Mouse (Mus musculus): ENCODE measurements around the gene Arhgap20. TPM values are rescaled to one million over a fixed set of nuclear protein-coding genes. Genes with fewer than 3 reads are reported as not detected.

Gene Arhgap20
- polyA plus RNA-seq, 1 experiment: not detected

GRCm38 (mm10) chr9:51787380-51787779 lies 22.2 kb downstream of the Arhgap20 start:
- Histone ChIP-seq H3K4me1 (ENCODE audit: control insufficient read depth) (no peaks in the 10 kb centered on the region), H3K4me3 (replicated peaks) (no peak overlapping the region), H3K27me3 (ENCODE audit: control insufficient read depth) (no peaks in the 10 kb centered on the region), H3K9me3 (ENCODE audit: control insufficient read depth, low read length) (no peaks in the 10 kb centered on the region), H3K36me3 (ENCODE audit: control insufficient read depth) (no peaks in the 10 kb centered on the region)
- TF ChIP-seq TAL1 (IDR thresholded peaks at IDR 0.05; ENCODE audit: low read length) (no peak), GATA1 (IDR thresholded peaks at IDR 0.05; ENCODE audit: low read length) (no peak)

DNA sequence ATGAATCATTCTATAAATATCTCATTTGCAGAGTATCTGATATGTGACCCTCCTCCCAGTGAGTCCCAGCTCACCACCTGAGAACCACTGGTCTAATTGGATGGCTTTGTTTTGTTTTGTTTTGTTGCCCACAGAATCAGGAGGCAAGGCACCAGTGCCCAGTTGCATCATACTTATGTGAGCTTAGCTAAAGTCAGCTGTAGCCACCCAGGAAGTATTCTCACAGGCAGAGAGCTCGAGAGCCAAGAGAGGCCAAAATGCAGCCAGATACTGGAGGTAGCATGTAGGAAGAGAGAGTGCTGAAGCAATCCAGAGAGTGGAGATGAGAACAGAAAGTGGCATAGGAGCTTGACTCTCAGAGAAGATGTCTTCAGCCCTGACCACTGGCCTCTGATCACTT lies 23.3 kb downstream of the Arhgap20 start:
- Histone ChIP-seq H3K36me3 (ENCODE audit: control insufficient read depth) (no peaks in the 10 kb centered on the region), H3K4me1 (ENCODE audit: control insufficient read depth) (no peaks in the 10 kb centered on the region), H3K27me3 (ENCODE audit: control insufficient read depth) (no peaks in the 10 kb centered on the region), H3K4me3 (replicated peaks) (no peak overlapping the region), H3K9me3 (ENCODE audit: control insufficient read depth, low read length) (no peaks in the 10 kb centered on the region)
- TF ChIP-seq TAL1 (IDR thresholded peaks at IDR 0.05; ENCODE audit: low read length): no peak
- no peak for TF ChIP-seq GATA1 (IDR thresholded peaks at IDR 0.05; ENCODE audit: low read length)

DNA sequence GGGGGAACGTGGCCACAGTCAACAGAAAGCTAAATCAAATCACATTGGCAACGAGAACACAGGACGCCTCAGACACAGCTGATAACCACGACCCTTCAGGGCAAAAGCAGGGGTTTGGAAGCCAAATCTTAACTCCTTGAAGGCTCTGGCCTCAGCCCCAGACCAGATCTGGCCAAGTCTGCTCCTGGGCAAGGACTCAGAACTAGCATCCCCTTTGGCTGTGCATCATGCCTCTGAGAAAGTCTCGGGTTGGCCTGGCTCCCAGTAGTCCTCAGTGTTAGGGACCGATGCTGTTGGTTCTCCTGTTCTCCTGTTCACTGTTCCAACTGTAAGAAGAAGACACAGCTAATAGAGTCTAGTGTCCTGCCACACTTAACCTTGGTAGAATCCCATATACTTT lies 30.1 kb downstream of the Arhgap20 start:
- no peaks in the 10 kb centered on the region for H3K27me3 ChIP-seq (ENCODE audit: control insufficient read depth)
- H3K4me3 ChIP-seq (replicated peaks): no peak overlapping the region
- no peaks in the 10 kb centered on the region for H3K4me1 ChIP-seq (ENCODE audit: control insufficient read depth)
- TF ChIP-seq GATA1 (IDR thresholded peaks at IDR 0.05; ENCODE audit: low read length) (no peak), TAL1 (IDR thresholded peaks at IDR 0.05; ENCODE audit: low read length) (no peak)
- no peaks in the 10 kb centered on the region for H3K9me3 ChIP-seq (ENCODE audit: control insufficient read depth, low read length)
- H3K36me3 ChIP-seq (ENCODE audit: control insufficient read depth): no peaks in the 10 kb centered on the region

DNA sequence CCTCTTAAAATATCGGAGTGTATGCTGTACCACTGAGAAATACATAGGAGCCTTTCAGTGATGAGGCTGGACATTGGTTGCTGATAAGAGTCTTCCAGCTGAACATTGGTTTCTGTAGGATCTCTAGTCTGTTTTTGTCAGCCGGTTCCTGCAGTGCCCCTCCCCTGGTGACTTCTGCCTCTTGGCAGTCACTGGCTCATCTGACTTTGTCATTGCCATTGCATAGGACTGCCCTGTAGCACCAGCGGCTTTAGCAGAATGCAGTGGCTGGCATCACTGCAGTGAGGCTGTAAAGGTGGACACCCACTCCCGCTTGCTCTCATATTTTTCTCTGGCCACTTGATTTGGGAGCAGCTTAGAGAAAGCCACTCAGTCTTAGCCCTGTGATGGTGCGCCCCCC lies 33.1 kb downstream of the Arhgap20 start:
- no peaks in the 10 kb centered on the region for H3K36me3 ChIP-seq (ENCODE audit: control insufficient read depth)
- TF ChIP-seq GATA1 (IDR thresholded peaks at IDR 0.05; ENCODE audit: low read length): no peak
- TF ChIP-seq TAL1 (IDR thresholded peaks at IDR 0.05; ENCODE audit: low read length): no peak
- H3K9me3 ChIP-seq (ENCODE audit: control insufficient read depth, low read length): no peaks in the 10 kb centered on the region

GRCm38 (mm10) chr9:51799156-51799555 lies 34.0 kb downstream of the Arhgap20 start:
- H3K9me3 ChIP-seq (ENCODE audit: control insufficient read depth, low read length): no peaks in the 10 kb centered on the region
- H3K36me3 ChIP-seq (ENCODE audit: control insufficient read depth): no peaks in the 10 kb centered on the region
- no peaks in the 10 kb centered on the region for H3K4me1 ChIP-seq (ENCODE audit: control insufficient read depth)
- no peaks in the 10 kb centered on the region for H3K27me3 ChIP-seq (ENCODE audit: control insufficient read depth)
- TF ChIP-seq TAL1 (IDR thresholded peaks at IDR 0.05; ENCODE audit: low read length) (no peak), GATA1 (IDR thresholded peaks at IDR 0.05; ENCODE audit: low read length) (no peak)
- no peak overlapping the region for H3K4me3 ChIP-seq (replicated peaks)

More for the DNA sequence above, 33.1 kb downstream of the Arhgap20 start:
- Histone ChIP-seq H3K4me1 (ENCODE audit: control insufficient read depth) (no peaks in the 10 kb centered on the region), H3K27me3 (ENCODE audit: control insufficient read depth) (no peaks in the 10 kb centered on the region), H3K4me3 (replicated peaks) (no peak overlapping the region)

DNA sequence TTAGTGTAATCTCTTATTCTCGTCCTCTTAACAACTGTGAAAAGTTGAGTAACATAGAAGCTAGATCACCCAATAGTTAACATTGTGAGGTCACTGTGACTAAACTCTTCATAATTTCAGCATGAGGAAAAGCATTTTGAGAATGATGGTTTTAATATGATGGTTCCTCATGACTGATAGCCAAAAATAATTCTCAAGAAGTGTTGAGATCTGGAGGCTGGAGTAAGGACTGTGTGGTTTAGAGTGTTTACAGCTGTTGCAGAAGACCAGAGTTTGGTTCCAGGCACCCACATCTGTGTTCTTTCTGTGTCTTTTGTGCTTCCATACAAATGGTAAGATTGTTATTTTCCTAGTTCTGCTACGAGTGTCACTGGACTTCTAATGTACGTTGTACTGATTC lies 42.1 kb downstream of the Arhgap20 start:
- H3K4me3 ChIP-seq (replicated peaks): no peak overlapping the region
- no peaks in the 10 kb centered on the region for H3K4me1 ChIP-seq (ENCODE audit: control insufficient read depth)
- TF ChIP-seq TAL1 (IDR thresholded peaks at IDR 0.05; ENCODE audit: low read length) (no peak), GATA1 (IDR thresholded peaks at IDR 0.05; ENCODE audit: low read length) (no peak)
- no peaks in the 10 kb centered on the region; the same call in 1 of the 2 replicates for H3K9me3 ChIP-seq (ENCODE audit: control insufficient read depth, low read length)
- no peaks in the 10 kb centered on the region for H3K36me3 ChIP-seq (ENCODE audit: control insufficient read depth)
- no peaks in the 10 kb centered on the region for H3K27me3 ChIP-seq (ENCODE audit: control insufficient read depth)

DNA sequence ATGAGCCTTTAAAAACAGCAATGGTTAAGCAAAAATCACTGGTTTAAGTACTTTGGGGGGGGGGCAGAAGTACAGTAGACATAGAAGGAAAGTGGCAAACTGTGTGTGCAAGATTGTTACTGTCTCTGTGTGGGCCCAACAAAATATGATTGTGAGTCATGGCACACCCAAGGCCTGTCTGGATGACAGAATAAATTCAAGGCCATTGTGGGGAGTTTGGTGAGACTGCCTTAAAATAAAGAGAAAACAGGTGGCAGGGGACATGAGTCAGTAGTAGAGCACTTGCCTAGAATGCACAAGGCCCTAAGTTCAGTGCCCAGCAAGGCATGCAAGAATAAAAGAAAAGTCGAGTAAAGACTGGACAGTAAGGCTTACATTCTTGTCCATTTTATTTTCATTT lies 47.8 kb downstream of the Arhgap20 start:
- Histone ChIP-seq H3K9me3 (ENCODE audit: control insufficient read depth, low read length) (no peaks in the 10 kb centered on the region), H3K4me3 (replicated peaks) (no peak overlapping the region), H3K4me1 (ENCODE audit: control insufficient read depth) (no peaks in the 10 kb centered on the region), H3K27me3 (ENCODE audit: control insufficient read depth) (no peaks in the 10 kb centered on the region), H3K36me3 (ENCODE audit: control insufficient read depth) (no peaks in the 10 kb centered on the region)
- TF ChIP-seq GATA1 (IDR thresholded peaks at IDR 0.05; ENCODE audit: low read length) (no peak), TAL1 (IDR thresholded peaks at IDR 0.05; ENCODE audit: low read length) (no peak)

GRCm38 (mm10) chr9:51824516-51824915 lies 59.4 kb downstream of the Arhgap20 start:
- H3K4me1 ChIP-seq (ENCODE audit: control insufficient read depth): no peaks in the 10 kb centered on the region
- H3K9me3 ChIP-seq (ENCODE audit: control insufficient read depth, low read length): no peaks in the 10 kb centered on the region
- no peaks in the 10 kb centered on the region for H3K36me3 ChIP-seq (ENCODE audit: control insufficient read depth)
- no peaks in the 10 kb centered on the region for H3K27me3 ChIP-seq (ENCODE audit: control insufficient read depth)
- no peak overlapping the region for H3K4me3 ChIP-seq (replicated peaks)
- TF ChIP-seq GATA1 (IDR thresholded peaks at IDR 0.05; ENCODE audit: low read length): no peak
- TF ChIP-seq TAL1 (IDR thresholded peaks at IDR 0.05; ENCODE audit: low read length): no peak

- Histone ChIP-seq H3K4me3 (replicated peaks) (no peak overlapping the region), H3K36me3 (ENCODE audit: control insufficient read depth) (no peaks in the 10 kb centered on the region), H3K9me3 (ENCODE audit: control insufficient read depth, low read length) (no peaks in the 10 kb centered on the region), H3K4me1 (ENCODE audit: control insufficient read depth) (no peaks in the 10 kb centered on the region), H3K27me3 (ENCODE audit: control insufficient read depth) (no peaks in the 10 kb centered on the region)
- no peak for TF ChIP-seq GATA1 (IDR thresholded peaks at IDR 0.05; ENCODE audit: low read length)
- TF ChIP-seq TAL1 (IDR thresholded peaks at IDR 0.05; ENCODE audit: low read length): no peak
Observed at GRCm38 (mm10) chr9:51831596-51831995, 66.5 kb downstream of the Arhgap20 start.

GRCm38 (mm10) chr9:51832368-51832767 lies 67.2 kb downstream of the Arhgap20 start:
- Histone ChIP-seq H3K36me3 (ENCODE audit: control insufficient read depth) (no peaks in the 10 kb centered on the region), H3K4me1 (ENCODE audit: control insufficient read depth) (no peaks in the 10 kb centered on the region), H3K4me3 (replicated peaks) (no peak overlapping the region), H3K9me3 (ENCODE audit: control insufficient read depth, low read length) (no peaks in the 10 kb centered on the region), H3K27me3 (ENCODE audit: control insufficient read depth) (no peaks in the 10 kb centered on the region)
- TF ChIP-seq GATA1 (IDR thresholded peaks at IDR 0.05; ENCODE audit: low read length) (no peak), TAL1 (IDR thresholded peaks at IDR 0.05; ENCODE audit: low read length) (no peak)

All from erythroblast, embryonic 14.5 days (primary cell).